Mouse (Mus musculus): ENCODE measurements around the gene Ankrd23.

- TF ChIP-seq CTCF (IDR thresholded peaks at IDR 0.05; ENCODE audit: control insufficient read depth, insufficient read depth, insufficient read length) = peak; percentile 4
- no peak for TF ChIP-seq USF1 (IDR thresholded peaks at IDR 0.05; ENCODE audit: low read depth)
Observed at GRCm38 (mm10) chr1:36496719-36497118, 40.0 kb downstream of the Ankrd23 start.
